Mouse (Mus musculus) kidney, postnatal 4 days (tissue): Measurements from ENCODE around the gene Ctsh.
"Not testable (repeated sequence)": the region's sequence is repeated elsewhere in the genome, so short reads cannot be mapped to it uniquely, and the experiment has no call there.

Source experiments
- DNase-seq, 2 experiments: peaks; one replicate each; pipeline ENCODE4 v3.0.0; 2021; ENCODE audit warnings: mixed read lengths in 2 of 2

Gene Ctsh

DNA sequence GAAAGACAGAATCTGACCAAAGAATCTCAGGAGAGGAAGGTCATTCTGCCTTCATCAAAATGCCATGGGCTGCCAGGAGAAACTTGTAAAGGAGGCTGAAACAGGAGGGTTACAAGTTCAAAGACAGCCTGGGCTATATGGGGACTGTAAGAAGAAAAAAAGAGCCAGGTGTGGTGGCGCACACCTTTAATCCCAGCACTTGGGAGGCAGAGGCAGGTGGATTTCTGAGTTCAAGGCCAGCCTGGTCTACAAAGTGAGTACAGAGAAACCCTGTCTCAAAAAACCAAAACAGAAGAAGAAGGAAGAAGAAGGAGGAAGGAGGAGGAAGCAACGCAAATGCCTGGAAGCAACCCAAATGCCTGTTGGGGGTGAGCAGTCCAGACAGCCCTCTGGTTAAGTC lies at the start of gene Ctsh:
TSS of gene Ctsh (plus strand) at position 301 of the 400 bp plus-strand sequence.
- DNase-seq = no peak

DNA sequence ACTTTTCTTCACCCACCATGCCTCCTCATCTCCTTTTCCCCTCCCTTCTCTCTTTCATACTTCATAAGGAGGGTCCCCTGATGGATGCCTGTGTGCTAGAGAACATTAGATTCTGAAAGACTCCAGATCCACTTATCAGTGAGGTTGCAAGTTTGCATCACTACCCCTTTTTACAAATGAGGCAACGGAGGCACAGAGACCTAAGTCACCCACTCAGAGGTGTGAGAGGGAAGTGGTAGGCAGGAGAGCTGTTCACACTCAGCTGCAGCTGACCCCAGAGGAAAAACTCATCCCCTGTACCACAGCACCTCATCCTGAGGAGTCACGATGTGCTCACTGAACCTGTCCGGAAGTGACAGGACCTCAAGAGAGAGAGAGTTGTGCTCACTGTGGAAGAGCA lies 47.5 kb upstream of the Ctsh start:
- no peak for DNase-seq

- no peak for DNase-seq
Observed at GRCm38 (mm10) chr9:90007094-90007493, 46.9 kb upstream of the Ctsh start.

DNA sequence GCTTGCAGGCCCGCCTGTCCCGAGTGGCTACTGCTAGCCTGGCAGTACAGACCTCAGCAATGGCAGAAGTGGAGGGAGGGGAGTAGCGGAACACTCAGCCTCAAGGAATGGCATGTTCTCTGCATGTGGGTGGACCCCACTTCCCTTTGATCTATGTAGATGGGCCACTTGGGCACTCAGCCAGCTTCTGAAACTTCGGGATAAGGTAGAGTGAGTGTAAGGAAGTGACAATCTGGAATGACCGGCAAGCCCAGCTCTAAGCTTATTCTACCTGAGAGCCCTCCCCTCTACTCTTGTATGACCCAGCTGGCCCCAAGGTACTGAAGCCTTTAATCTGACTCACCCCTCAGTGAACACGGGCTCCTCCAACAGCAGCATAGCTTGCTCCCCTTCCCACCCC lies 45.8 kb upstream of the Ctsh start:
- peak; percentile 26 to 39 for DNase-seq

DNA sequence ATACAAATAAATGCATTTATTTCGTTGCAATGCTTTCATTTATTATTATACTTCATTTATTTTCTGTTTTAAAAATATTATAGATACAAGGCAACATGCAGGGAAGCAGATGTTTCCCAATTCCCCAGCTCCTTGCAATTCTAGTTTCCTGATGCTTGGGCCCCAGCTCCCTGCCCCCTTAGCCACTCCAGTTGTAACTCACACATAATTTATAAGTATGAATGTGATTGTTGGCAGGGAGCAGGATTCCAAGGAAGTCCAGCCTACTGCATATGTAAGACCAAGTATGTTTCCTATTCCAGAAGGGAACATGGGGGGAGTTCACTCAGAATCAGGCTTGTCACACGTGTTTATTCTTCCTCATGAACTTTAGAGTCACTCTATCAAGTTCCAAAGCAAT lies 42.1 kb upstream of the Ctsh start:
- DNase-seq = peak; percentile 43 to 51

DNA sequence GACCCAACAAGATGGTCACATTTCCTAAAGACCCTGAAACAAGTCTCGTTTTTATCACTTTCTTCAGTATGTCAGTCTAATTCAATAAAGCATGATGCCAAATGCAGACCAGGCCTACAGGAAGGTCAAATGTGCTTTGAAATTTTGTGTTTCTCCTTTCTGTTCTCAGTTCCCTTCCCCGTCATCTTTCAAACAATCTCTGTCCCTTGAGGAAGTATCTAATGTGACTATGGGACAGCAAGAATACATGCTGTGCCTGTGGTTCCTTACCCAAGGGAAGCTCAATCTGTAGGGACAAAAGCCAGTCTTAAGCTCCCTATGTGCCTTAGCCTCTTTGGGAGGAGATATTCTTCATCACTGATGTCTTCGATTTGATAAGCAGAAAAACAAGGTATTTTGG lies 39.3 kb upstream of the Ctsh start:
- DNase-seq = no peak

GRCm38 (mm10) chr9:90016204-90016603 lies 37.7 kb upstream of the Ctsh start:
- no peak for DNase-seq

DNA sequence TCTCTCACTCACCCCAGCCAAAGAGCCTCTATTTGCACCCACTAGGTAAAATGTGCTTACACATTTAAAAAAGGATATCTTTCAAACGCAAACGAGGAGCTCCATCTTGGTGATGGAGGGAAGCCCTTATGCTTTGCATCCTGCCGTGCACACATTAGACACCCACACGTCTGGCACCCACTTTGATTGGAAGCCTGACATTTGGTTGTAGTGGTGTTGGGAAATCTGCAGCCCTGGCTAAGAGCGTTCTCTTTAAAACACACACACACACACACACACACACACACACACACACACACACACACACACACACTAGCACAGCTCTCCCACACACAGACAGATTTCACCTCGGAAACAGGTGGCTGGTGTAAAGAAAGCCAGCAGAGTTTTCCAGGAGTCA lies 33.1 kb upstream of the Ctsh start:
- DNase-seq = no peak

DNA sequence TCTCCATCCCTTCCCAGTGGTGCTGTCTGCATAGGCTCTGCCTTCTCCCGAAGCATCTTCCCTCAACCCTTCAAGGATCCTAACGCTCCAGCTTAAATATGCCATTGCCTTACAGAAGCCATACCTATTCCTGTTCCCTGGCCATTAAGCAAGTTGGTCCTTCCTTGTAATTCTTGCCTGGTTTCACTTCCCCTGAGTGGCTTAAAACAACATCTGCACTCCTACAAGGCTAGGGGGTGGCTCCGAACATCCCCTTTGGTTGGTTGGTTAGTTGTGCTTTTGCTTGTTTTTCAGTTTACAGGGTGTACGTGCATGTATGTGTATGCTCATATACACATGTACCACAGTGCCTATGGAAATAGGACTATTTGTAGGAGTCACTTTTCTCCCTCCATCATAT lies 32.5 kb upstream of the Ctsh start:
- no peak for DNase-seq

DNA sequence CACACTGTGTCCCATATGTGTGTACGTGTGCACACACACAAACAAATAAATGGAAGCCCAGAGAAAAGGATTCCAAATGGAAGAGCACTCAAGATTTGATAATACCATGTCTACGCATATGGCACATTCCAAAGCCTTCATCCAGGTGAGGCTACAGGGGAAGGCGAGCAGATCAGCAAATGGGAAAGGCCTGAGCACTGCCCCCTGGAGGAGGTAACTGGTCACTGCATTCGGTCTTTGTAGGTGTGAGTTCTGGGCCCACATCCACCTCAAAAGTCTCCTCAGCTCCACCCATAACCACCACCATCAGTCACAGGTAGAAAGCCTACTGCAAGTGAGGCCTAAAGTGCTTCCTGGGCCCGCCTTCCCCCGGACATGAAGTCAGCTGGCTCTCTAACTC lies 26.2 kb upstream of the Ctsh start:
- no peak for DNase-seq

GRCm38 (mm10) chr9:90033922-90034321 lies 20.0 kb upstream of the Ctsh start:
- DNase-seq = no peak

- no peak for DNase-seq
Observed at GRCm38 (mm10) chr9:90035168-90035567, 18.8 kb upstream of the Ctsh start.

DNA sequence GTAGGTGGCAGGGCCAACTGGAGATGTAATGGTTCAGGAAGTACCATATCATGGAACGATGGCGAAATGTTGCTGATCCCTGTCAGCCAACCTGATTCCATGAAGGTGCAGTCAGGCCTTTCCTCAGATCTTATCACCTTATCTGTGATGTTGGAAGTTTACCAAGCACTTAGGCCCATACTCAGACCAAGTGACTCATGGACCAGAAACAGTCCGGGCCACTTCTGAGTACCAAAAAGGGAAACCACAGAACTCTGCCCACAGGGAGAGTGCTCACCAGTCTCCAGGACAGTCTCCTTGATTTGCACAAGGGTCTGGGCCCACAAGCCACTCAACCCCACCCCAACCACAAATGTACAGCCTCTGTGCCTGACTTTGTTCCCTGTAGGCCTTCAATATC lies 18.2 kb upstream of the Ctsh start:
- no peak for DNase-seq

DNA sequence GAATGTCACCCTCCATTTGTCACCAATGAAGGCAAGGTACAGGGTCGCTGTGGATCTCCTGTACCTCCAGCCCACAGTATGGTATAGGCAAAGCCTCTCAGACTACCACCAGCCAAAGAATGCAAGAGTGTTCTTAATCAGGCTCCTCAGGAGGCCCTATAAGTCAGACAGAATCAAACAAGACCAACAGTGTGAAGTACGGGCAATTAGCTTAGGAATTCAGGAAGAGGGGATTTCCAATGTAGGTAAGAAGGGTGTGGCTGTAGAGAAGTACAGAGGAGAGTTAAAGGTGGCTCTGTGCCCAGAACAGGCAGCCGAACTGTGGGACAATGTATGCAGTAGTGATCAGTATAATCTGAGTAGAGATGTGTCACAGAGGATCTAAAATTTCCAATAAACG lies 17.6 kb upstream of the Ctsh start:
- no peak for DNase-seq

DNA sequence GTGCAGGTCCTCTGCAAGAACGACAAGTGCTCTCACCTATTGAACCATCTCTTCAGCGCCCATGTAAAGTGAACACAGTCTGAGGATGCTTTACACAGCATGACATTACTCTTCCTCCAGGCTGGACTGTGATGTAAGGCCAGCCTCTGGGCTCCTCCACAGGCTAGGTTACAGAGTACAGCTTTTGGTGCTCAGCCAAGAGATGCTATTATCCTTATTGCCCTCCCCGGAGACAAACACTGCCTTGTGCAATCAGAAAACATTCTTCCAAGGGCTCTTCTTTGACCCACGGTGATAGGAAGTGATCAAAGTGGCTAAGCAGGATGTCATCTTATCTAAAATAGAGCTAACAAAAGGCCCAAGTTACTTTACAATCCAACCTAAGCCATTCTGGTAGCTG lies 15.4 kb upstream of the Ctsh start:
- DNase-seq = no peak

- no peak for DNase-seq
Observed at GRCm38 (mm10) chr9:90040916-90041315, 13.0 kb upstream of the Ctsh start.

GRCm38 (mm10) chr9:90041556-90041955 lies 12.4 kb upstream of the Ctsh start:
- no peak for DNase-seq

DNA sequence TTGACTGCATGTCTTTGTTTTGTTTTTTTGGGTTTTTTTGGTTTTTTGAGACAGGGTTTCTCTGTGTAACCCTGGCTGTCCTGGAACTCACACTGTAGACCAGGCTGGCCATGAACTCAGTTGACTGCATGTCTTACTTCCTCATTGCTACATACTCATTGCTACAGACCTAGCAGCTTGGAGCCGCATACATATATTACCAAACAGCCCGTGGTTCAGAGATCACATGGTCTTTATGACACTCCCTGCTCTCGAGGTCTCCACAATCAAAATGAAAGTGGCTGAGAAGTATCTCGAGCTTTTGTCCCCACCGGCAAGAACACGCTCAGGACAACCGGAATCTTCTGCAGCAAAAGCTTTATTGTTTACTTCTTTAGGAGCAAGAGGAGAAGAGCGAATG lies 11.0 kb upstream of the Ctsh start:
- not testable (repeated sequence) for DNase-seq

- DNase-seq = no peak
Observed at GRCm38 (mm10) chr9:90045191-90045590, 8.8 kb upstream of the Ctsh start.

DNA sequence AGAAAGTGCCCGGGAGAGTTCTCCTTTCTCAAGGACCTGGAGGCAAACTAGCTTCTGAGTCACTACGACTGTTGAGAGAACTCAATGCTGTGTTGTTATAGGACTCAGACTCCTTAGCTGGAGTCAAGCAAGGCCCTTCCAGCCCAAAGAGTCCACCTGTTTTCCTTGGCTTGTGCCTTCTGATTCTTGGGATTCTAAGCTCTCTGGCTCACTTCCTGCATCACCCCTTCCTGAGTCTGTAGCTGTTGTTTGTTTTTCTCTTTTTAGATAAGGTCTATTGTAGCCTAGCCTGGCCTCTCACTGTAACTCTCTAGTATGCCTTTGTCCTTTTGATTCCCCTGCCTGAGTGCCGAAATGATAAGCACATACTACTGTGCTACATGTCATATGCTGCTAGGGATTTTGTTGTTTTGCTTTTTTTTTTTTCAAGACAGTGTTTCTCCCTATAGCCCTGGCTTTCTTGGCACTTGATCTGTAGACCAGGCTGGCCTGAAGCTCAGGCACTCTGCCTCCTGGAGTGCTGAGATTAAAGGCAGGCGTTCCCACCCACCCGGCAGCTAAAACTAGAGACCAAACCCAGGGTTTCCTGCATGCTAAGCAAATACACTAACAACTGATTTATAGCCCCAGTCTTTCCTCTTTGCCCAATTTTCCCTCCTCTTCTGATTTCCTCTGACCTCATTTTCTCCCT lies 5.9 kb upstream of the Ctsh start:
- no peak for DNase-seq

DNA sequence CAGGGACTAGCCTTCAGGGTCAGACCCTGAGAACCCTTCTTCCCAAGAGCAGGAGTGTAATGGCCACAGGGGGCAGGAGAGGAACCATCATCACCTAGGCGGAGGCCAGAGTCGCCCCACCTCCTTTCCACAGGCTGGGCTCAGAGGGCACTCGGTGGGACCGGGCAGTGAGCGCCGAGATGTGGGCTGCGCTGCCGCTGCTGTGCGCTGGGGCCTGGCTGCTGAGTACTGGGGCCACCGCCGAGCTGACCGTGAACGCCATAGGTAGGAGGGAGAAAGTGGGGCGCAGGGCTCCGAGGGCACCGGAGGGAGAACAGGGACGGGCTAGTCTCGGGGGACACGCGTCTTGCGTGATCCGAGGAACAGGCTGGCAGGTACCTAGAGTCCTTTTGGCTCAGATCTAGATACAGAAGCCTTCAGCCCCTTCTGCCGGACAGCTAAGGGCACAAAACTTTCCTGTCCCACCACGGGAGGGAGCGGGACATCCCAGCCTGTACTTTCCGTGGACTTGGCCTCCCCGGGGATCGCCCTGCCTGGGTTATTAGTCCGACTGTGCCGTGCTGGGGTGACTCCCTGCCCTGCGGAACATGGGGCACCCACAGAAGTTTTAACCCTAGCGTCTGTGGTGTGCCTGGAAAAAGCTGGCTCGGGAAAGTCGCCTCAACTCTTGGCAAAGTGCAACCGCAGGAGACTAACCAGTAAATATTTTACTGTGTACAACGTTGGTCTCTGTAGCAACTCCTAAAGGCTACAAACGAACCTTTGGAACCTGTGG lies 606 bp downstream of the Ctsh start:
- DNase-seq = peak; percentile 82 to 90

DNA sequence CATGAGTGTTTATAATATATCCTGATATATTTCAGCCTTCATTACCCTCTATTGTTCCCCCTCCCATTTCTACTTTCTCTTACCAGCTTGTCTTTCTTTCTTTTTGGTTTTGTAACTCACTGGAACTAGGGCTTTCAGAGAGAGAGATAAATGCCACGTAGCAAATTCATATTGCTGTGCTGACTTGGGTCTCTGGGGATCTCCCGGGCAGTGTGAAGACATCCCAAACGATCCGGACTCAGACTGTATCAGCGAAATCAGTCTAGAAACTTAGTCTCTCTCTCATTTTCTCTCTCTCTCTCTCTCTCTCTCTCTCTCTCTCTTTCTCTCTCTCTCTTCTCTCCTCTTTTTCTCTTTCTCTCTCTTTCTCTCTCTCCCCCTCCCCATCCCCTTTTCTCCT lies 1.5 kb downstream of the Ctsh start:
- DNase-seq = no peak

DNA sequence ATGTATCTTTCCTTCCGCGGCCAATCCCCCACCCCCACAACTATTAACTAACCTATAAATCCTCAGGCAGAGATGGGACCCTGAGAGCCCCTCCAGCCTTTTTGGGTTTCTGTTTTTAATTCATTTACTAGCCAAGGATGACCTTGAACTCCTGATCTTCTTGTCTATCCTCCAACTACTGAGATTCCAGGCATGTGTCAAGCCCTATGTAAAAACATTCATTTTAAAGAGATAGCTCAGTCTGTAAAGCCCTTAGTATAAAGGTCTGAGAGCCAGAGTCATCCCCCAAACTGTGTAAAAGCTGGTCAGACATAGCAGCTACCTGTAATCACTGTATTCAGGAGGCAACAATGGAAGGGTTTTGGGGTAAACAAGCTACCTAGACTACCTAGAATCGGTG lies 2.0 kb downstream of the Ctsh start:
- DNase-seq = no peak

- DNase-seq = no peak
Observed at GRCm38 (mm10) chr9:90056716-90057115, 2.8 kb downstream of the Ctsh start.
